Mouse (Mus musculus) neural tube, embryonic 11.5 days (tissue): ENCODE measurements around the gene Ptma. TPM values are rescaled to one million over a fixed set of nuclear protein-coding genes. Genes with fewer than 3 reads are reported as not detected.
A peak's percentile ranks its signal among the peaks of the same experiment; 100 is the strongest.
"Not testable (repeated sequence)": the region's sequence is repeated elsewhere in the genome, so short reads cannot be mapped to it uniquely, and the experiment has no call there.

Experiments used
- ATAC-seq: fragments of 200-750 bp; cut with Nextera tagmentation; 2 replicates; pipeline ENCODE4 v1.8.0; 2017; ENCODE audit warnings: moderate number of reproducible peaks, mild to moderate bottlenecking, moderate TSS enrichment, moderate library complexity; ENCODE audit not compliant: insufficient read depth, low FRiP score, low TSS enrichment
- DNase-seq: peaks from one replicate; pipeline ENCODE4 v3.0.0-alpha.2; 2015; ENCODE audit warnings: low spot score
- H3K27ac ChIP-seq: fragments of 300-500 bp; sonication (generic); 2 replicates; pipeline ENCODE4 v1.5.1; 2014; ENCODE audit warnings: low read depth, mild to moderate bottlenecking, low read length
- H3K27me3 ChIP-seq: fragments of 300-500 bp; sonication (generic); 2 replicates; pipeline ENCODE4 v1.6.1; 2014; ENCODE audit warnings: mild to moderate bottlenecking, low read length, mixed read lengths; ENCODE audit not compliant: control insufficient read depth, insufficient read depth
- H3K36me3 ChIP-seq: fragments of 300-500 bp; sonication (generic); 2 replicates; pipeline ENCODE4 v1.6.1; 2014; ENCODE audit warnings: mild to moderate bottlenecking, low read length, moderate library complexity, mixed read lengths; ENCODE audit not compliant: control insufficient read depth, insufficient read depth
- H3K4me1 ChIP-seq: fragments of 300-500 bp; sonication (generic); 2 replicates; pipeline ENCODE4 v1.6.1; 2014; ENCODE audit warnings: low read length, mixed read lengths; ENCODE audit not compliant: control insufficient read depth, insufficient read depth
- H3K4me2 ChIP-seq: fragments of 300-500 bp; sonication (generic); 2 replicates; pipeline ENCODE4 v1.6.1; 2014; ENCODE audit warnings: low read depth, mild to moderate bottlenecking, moderate library complexity
- H3K4me3 ChIP-seq: fragments of 300-500 bp; sonication (generic); 2 replicates; pipeline ENCODE4 v1.5.1; 2014; ENCODE audit warnings: low read depth, low read length
- H3K9ac ChIP-seq: fragments of 300-500 bp; sonication (generic); 2 replicates; pipeline ENCODE4 v1.6.1; 2014; ENCODE audit warnings: mild to moderate bottlenecking, low read length
- H3K9me3 ChIP-seq: fragments of 300-500 bp; sonication (generic); 2 replicates; pipeline ENCODE4 v1.6.1; 2016; ENCODE audit warnings: low read length; ENCODE audit not compliant: control insufficient read depth
- WGBS: fragments of 180-500 bp; shearing (Covaris S2); extraction: QIAGEN DNeasy Blood & Tissue Kit; methylation state at CpG from one replicate; pipeline ENCODE4 v1.1.7; 2014; 5-methylcytosine and 5-hydroxymethylcytosine counted together
- polyA plus RNA-seq: library from polyadenylated mRNA; unstranded; fragments of >200 nt; fragmentation: Nextera tagmentation; extraction: Ambion mirVana; gene quantifications from 2 replicates; pipeline ENCODE4 v1.2.1, GENCODE M21; 2014

The Ptma gene
- polyA plus RNA-seq, 1 experiment from 2014 or later, result 2,926 TPM

DNA sequence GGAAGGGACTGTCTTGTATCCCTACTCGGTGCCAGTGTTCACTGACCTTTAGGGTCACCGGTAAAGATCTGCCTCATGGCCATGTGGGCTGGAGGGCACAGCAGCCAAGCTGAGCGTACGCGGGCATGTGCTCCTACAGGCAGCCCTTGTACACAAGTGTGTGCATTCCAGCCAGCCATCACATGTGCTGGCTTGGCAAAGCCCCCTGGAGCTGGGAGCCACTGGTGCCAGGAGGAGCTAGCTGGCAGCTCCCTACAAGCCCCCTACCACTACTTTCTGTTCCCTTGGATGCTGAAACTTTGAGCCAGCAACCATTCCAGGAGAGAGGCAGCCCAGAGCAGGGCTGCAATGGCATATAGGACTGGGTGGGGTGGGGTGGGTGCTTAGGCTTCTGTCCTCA is 20.1 kb upstream of the Ptma start:
- H3K4me1 ChIP-seq, result peaks cover 42% of the 10 kb centered on the region
- no peak overlapping the region for H3K9ac ChIP-seq
- DNase-seq, result no peak
- H3K4me3 ChIP-seq, result no peak overlapping the region
- no peak for ATAC-seq
- H3K27ac ChIP-seq, result 0 out of 2 replicates have a peak overlapping the region, but pooled peaks have one; percentile 35
- H3K9me3 ChIP-seq, result no peaks in the 10 kb centered on the region
- 88% methylated on average over 5 of the region's 5 CpGs for WGBS
- no peak overlapping the region for H3K4me2 ChIP-seq
- no peaks in the 10 kb centered on the region for H3K27me3 ChIP-seq
- no peaks in the 10 kb centered on the region for H3K36me3 ChIP-seq

DNA sequence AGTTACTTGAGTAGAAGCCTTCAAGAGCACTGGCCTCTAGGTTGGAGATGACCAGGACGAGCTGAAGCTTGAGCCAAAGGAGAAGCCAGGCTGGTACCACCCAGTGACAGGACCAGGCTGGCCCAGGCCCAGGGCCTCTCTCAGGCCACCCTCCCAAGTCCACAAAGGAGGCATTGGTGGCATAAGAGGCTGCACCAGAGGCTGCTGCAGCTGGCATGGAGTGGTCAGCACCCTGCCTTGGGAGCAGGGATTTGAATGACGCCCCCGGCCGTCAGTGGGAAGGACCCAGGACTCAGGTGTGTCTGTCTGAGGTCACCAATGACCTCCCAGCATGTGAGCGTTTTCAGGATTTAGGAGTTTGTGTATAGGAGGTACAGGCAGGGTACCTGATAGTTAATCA is 18.7 kb upstream of the Ptma start:
- no peak for ATAC-seq
- H3K9me3 ChIP-seq, result no peaks in the 10 kb centered on the region
- no peak for DNase-seq
- H3K4me2 ChIP-seq, result no peak overlapping the region
- H3K27ac ChIP-seq, result no peak overlapping the region
- H3K36me3 ChIP-seq, result no peaks in the 10 kb centered on the region
- H3K4me3 ChIP-seq, result no peak overlapping the region
- H3K9ac ChIP-seq, result no peak overlapping the region
- no peaks in the 10 kb centered on the region for H3K27me3 ChIP-seq
- peaks cover 33% of the 10 kb centered on the region for H3K4me1 ChIP-seq
- WGBS, result 84% methylated on average over 5 of the region's 5 CpGs

- no peak overlapping the region for H3K4me2 ChIP-seq
- 7% methylated on average over 7 of the region's 7 CpGs for WGBS
- H3K9ac ChIP-seq, result peak overlapping the region; percentile 39
- no peaks in the 10 kb centered on the region for H3K27me3 ChIP-seq
- no peaks in the 10 kb centered on the region for H3K36me3 ChIP-seq
- no peaks in the 10 kb centered on the region for H3K9me3 ChIP-seq
- DNase-seq, result peak; percentile 90
- ATAC-seq, result peak; percentile 80
- H3K27ac ChIP-seq, result peak overlapping the region; percentile 71
- H3K4me1 ChIP-seq, result peaks cover 28% of the 10 kb centered on the region
- H3K4me3 ChIP-seq, result no peak overlapping the region
These were observed 17.1 kb upstream of the Ptma start for GRCm38 (mm10) chr1:86509410-86509809.

DNA sequence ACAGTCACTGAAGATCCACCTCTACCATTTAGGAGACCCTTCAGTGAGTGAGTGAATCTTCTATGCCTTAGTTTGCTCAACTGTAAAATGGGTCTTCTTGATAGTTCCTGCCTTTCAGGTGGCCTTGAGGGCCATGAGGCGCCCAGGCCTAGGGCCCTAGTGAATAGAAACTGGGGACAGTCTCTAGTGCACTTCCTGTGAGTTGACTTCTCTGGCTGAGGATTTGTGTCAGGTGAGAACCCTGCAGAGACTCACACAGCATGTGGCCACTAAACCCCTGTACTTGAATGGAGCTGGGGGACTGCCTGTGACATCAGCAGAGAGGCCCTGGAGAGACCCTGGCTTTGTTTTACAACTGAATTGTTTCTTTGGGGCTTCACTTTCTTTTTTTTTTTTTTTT is 16.3 kb upstream of the Ptma start:
- H3K27me3 ChIP-seq, result no peaks in the 10 kb centered on the region
- no peaks in the 10 kb centered on the region for H3K9me3 ChIP-seq
- WGBS, result 100% methylated on average over 1 of the region's 1 CpGs
- ATAC-seq, result no peak
- no peak for DNase-seq
- H3K4me2 ChIP-seq, result no peak overlapping the region
- no peaks in the 10 kb centered on the region for H3K36me3 ChIP-seq
- H3K27ac ChIP-seq, result no peak overlapping the region
- peaks cover 22% of the 10 kb centered on the region for H3K4me1 ChIP-seq
- no peak overlapping the region for H3K9ac ChIP-seq
- H3K4me3 ChIP-seq, result no peak overlapping the region

GRCm38 (mm10) chr1:86510676-86511441 is 15.7 kb upstream of the Ptma start:
- Histone ChIP-seq H3K27me3 (no peaks in the 10 kb centered on the region), H3K9me3 (no peaks in the 10 kb centered on the region), H3K4me3 (no peak overlapping the region), H3K4me2 (no peak overlapping the region), H3K27ac (no peak overlapping the region), H3K4me1 (peaks cover 17% of the 10 kb centered on the region), H3K36me3 (no peaks in the 10 kb centered on the region), H3K9ac (no peak overlapping the region)
- ATAC-seq (no peak), DNase-seq (peak; percentile 43)
- 56% methylated on average over 9 of the region's 9 CpGs for WGBS

GRCm38 (mm10) chr1:86512154-86512720 is 14.3 kb upstream of the Ptma start:
- H3K9me3 ChIP-seq, result no peaks in the 10 kb centered on the region
- DNase-seq, result no peak
- ATAC-seq, result no peak
- no peaks in the 10 kb centered on the region for H3K27me3 ChIP-seq
- no peak overlapping the region for H3K27ac ChIP-seq
- 86% methylated on average over 4 of the region's 4 CpGs for WGBS
- H3K4me2 ChIP-seq, result no peak overlapping the region
- H3K36me3 ChIP-seq, result no peaks in the 10 kb centered on the region
- H3K9ac ChIP-seq, result no peak overlapping the region
- no peak overlapping the region for H3K4me3 ChIP-seq
- H3K4me1 ChIP-seq, result peaks cover 9% of the 10 kb centered on the region; the same call in 1 of the 2 replicates

GRCm38 (mm10) chr1:86513031-86513430 is 13.5 kb upstream of the Ptma start:
- not testable (repeated sequence) for H3K4me2 ChIP-seq, H3K27me3 ChIP-seq, DNase-seq, H3K36me3 ChIP-seq, H3K9ac ChIP-seq, H3K9me3 ChIP-seq, H3K4me1 ChIP-seq, H3K27ac ChIP-seq, H3K4me3 ChIP-seq, ATAC-seq
- 93% methylated on average over 1 of the region's 1 CpGs for WGBS

GRCm38 (mm10) chr1:86515715-86516410 is 10.7 kb upstream of the Ptma start:
- Histone ChIP-seq H3K36me3 (no peaks in the 10 kb centered on the region), H3K4me1 (no peaks in the 10 kb centered on the region), H3K27me3 (no peaks in the 10 kb centered on the region), H3K9me3 (no peaks in the 10 kb centered on the region), H3K4me3 (no peak overlapping the region), H3K4me2 (no peak overlapping the region), H3K9ac (no peak overlapping the region), H3K27ac (no peak overlapping the region)
- DNase-seq, result no peak
- 75% methylated on average over 6 of the region's 6 CpGs for WGBS
- ATAC-seq, result no peak
